Mouse (Mus musculus): Measurements from ENCODE around the gene Brf1.

- TF ChIP-seq CTCF (conservative IDR thresholded peaks at IDR 0.05; ENCODE audit: insufficient read depth, insufficient read length, low read depth, low read length) (no peak), POLR2A (IDR thresholded peaks at IDR 0.05; ENCODE audit: low read depth, low read length) (no peak)
Measured at GRCm38 (mm10) chr12:113041481-113042439, 41.3 kb upstream of the Brf1 start.

Measured in kidney, adult 2 months (tissue).